Mouse (Mus musculus) right cerebral cortex, postnatal 10 days (tissue): ENCODE results near the gene Prok1.

ENCODE experiments used
- DNase-seq, 2 experiments: peaks; one replicate each; pipeline ENCODE4 v3.0.0; 2021; ENCODE audit warnings: low spot score in 2 of 2

Prok1 gene

GRCm38 (mm10) chr3:107239607-107240006 lies at the start of gene Prok1:
Gene Prok1, minus strand, starts transcription at chr3:107239707.
- no peak for DNase-seq

GRCm38 (mm10) chr3:107287346-107287745 lies 47.8 kb upstream of the Prok1 start:
- DNase-seq = no peak

- no peak for DNase-seq
Observed at GRCm38 (mm10) chr3:107286123-107286522, 46.6 kb upstream of the Prok1 start.

GRCm38 (mm10) chr3:107278479-107279269 lies 39.2 kb upstream of the Prok1 start, which contains the start of gene Lamtor5:
Gene Lamtor5, plus strand, starts transcription at chr3:107278858.
- DNase-seq = peak; percentile 94

- DNase-seq = no peak
Observed at GRCm38 (mm10) chr3:107276626-107277025, 37.1 kb upstream of the Prok1 start.

- DNase-seq = no peak
Observed at GRCm38 (mm10) chr3:107275996-107276395, 36.5 kb upstream of the Prok1 start.

GRCm38 (mm10) chr3:107275351-107275750 lies 35.8 kb upstream of the Prok1 start:
- no peak for DNase-seq

- peak; percentile 81 to 83 for DNase-seq
Observed at GRCm38 (mm10) chr3:107273820-107274219, 34.3 kb upstream of the Prok1 start.

GRCm38 (mm10) chr3:107272433-107272832 lies 32.9 kb upstream of the Prok1 start:
- no peak for DNase-seq

- no peak for DNase-seq
Observed at GRCm38 (mm10) chr3:107266814-107267345, 27.4 kb upstream of the Prok1 start.

GRCm38 (mm10) chr3:107261851-107262165 lies 22.3 kb upstream of the Prok1 start:
- DNase-seq = no peak

GRCm38 (mm10) chr3:107260956-107261850 lies 21.7 kb upstream of the Prok1 start:
- DNase-seq = peak in 1 of 2 experiments; percentile 43

- no peak for DNase-seq
Observed at GRCm38 (mm10) chr3:107257924-107258323, 18.4 kb upstream of the Prok1 start.

- DNase-seq = no peak
Observed at GRCm38 (mm10) chr3:107256724-107257123, 17.2 kb upstream of the Prok1 start.

GRCm38 (mm10) chr3:107255992-107256391 lies 16.5 kb upstream of the Prok1 start:
- DNase-seq = no peak

GRCm38 (mm10) chr3:107253925-107254324 lies 14.4 kb upstream of the Prok1 start:
- no peak for DNase-seq

GRCm38 (mm10) chr3:107252035-107252434 lies 12.5 kb upstream of the Prok1 start:
- DNase-seq = no peak

GRCm38 (mm10) chr3:107250320-107250719 lies 10.8 kb upstream of the Prok1 start:
- DNase-seq = no peak

GRCm38 (mm10) chr3:107249042-107249441 lies 9.5 kb upstream of the Prok1 start:
- DNase-seq = no peak

GRCm38 (mm10) chr3:107246876-107247275 lies 7.4 kb upstream of the Prok1 start:
- DNase-seq = no peak

- no peak for DNase-seq
Observed at GRCm38 (mm10) chr3:107241389-107242094, 2.0 kb upstream of the Prok1 start.

GRCm38 (mm10) chr3:107238471-107238980 lies 981 bp downstream of the Prok1 start:
- DNase-seq = no peak
